Mouse (Mus musculus): ENCODE results near the gene Poglut1.

GRCm38 (mm10) chr16:38592946-38593345 is 42.9 kb upstream of the Poglut1 start:
- TF ChIP-seq CTCF (IDR thresholded peaks at IDR 0.05; ENCODE audit: insufficient read depth, low read length): no peak
- no peak for TF ChIP-seq POLR2A (IDR thresholded peaks at IDR 0.05; ENCODE audit: borderline replicate concordance, extremely low read depth, low read depth, low read length)
